Mouse (Mus musculus) frontal cortex, adult 2 months (tissue): Measurements from ENCODE around the gene Spns2. TPM values are rescaled to one million over a fixed set of nuclear protein-coding genes. Genes with fewer than 3 reads are reported as not detected.
A peak's percentile ranks its signal among the peaks of the same experiment; 100 is the strongest.

Experiments
- DNase-seq, 2 experiments: peaks; one replicate each; pipeline ENCODE4 v3.0.0; 2022; ENCODE audit warnings: low spot score in 1 of 2; ENCODE audit errors: extremely low spot score in 1 of 2
- polyA plus RNA-seq: library from polyadenylated mRNA; depleted of rRNA; stranded (reverse); fragments of >200 nt; gene quantifications from 2 replicates; pipeline ENCODE4 v1.2.3, GENCODE M21; 2012; rRNA removed

Gene Spns2
- 45.0 and 47.0 TPM in 2 replicates for polyA plus RNA-seq

- DNase-seq: peak; percentile 82 to 94
Observed at GRCm38 (mm10) chr11:72489881-72490301, at the start of gene Spns2. Spns2 (minus strand) TSS chr11:72489904.

GRCm38 (mm10) chr11:72538811-72539210 is 49.1 kb upstream of the Spns2 start:
- DNase-seq: no peak

GRCm38 (mm10) chr11:72538037-72538755 is 48.5 kb upstream of the Spns2 start:
- no peak for DNase-seq

- DNase-seq: no peak
Observed at GRCm38 (mm10) chr11:72537503-72537902, 47.8 kb upstream of the Spns2 start.

- DNase-seq: no peak
Observed at GRCm38 (mm10) chr11:72535519-72535918, 45.8 kb upstream of the Spns2 start.

- no peak for DNase-seq
Observed at GRCm38 (mm10) chr11:72532890-72533289, 43.2 kb upstream of the Spns2 start.

- DNase-seq: no peak
Observed at GRCm38 (mm10) chr11:72531632-72532031, 41.9 kb upstream of the Spns2 start.

GRCm38 (mm10) chr11:72531144-72531543 is 41.4 kb upstream of the Spns2 start:
- no peak for DNase-seq

- DNase-seq: no peak
Observed at GRCm38 (mm10) chr11:72526190-72526589, 36.5 kb upstream of the Spns2 start.

- no peak for DNase-seq
Observed at GRCm38 (mm10) chr11:72523711-72524110, 34.0 kb upstream of the Spns2 start.

- peak; percentile 30 to 60 for DNase-seq
Observed at GRCm38 (mm10) chr11:72522616-72523041, 32.9 kb upstream of the Spns2 start.

- no peak for DNase-seq
Observed at GRCm38 (mm10) chr11:72521598-72522541, 32.2 kb upstream of the Spns2 start.

GRCm38 (mm10) chr11:72519895-72520294 is 30.2 kb upstream of the Spns2 start:
- DNase-seq: no peak

- DNase-seq: no peak
Observed at GRCm38 (mm10) chr11:72519189-72519588, 29.5 kb upstream of the Spns2 start.

- no peak for DNase-seq
Observed at GRCm38 (mm10) chr11:72518449-72518848, 28.7 kb upstream of the Spns2 start.

- no peak for DNase-seq
Observed at GRCm38 (mm10) chr11:72514967-72515366, 25.3 kb upstream of the Spns2 start.

GRCm38 (mm10) chr11:72508651-72509050 is 18.9 kb upstream of the Spns2 start:
- DNase-seq: no peak

GRCm38 (mm10) chr11:72507651-72508050 is 17.9 kb upstream of the Spns2 start:
- DNase-seq: no peak

GRCm38 (mm10) chr11:72504016-72504797 is 14.5 kb upstream of the Spns2 start:
- no peak for DNase-seq

GRCm38 (mm10) chr11:72503501-72503921 is 13.8 kb upstream of the Spns2 start:
- DNase-seq: no peak

GRCm38 (mm10) chr11:72502236-72502635 is 12.5 kb upstream of the Spns2 start:
- DNase-seq: peak in 1 of 2 experiments; percentile 55
